In the genomic region with DNA sequence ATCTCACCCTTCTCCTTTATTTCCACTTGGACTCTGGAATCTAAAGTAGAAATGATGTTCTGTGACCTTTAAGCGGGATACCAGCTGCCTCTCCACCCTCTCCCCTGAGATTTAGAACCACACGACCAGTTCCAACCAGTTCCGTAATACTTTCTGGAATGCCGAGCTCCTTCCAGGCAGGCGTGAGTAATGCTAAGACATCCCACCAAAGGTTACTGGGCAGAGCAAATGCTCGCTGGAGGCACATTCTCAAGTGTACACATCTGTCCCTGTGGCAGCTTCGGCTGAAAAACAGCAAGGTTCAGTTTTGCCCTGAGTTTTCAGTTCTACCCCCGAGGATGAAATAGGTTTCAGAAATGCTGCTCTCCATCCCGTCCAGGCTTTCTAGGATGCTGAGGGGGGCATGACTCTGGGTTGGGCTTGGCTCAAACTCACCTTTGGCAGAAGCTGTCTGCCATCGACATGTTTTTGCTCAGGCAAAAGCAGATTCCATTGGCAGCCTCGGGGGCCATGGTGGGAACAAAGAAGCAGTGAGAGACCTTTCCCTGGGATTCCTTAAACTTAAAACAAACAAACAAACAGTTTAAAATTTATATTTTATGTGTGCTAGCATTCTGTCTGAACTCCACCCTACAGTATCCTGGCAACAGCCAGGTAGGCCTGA, we compare ENCODE assay signal across 9 mouse cellular contexts. TPM values are rescaled to one million over a fixed set of nuclear protein-coding genes. Genes with fewer than 3 reads are reported as not detected.
DNase-seq lines count a peak whose midpoint lies in the region; ATAC-seq lines count a peak whose summit lies in the region.
"Had no signal": no experiment of that assay in that cellular context is flagged by ENCODE, and none has a peak within 500 bp of the region (broad histone marks: within the 10 kb centered on the region; RNA-seq: fewer than 3 reads in every experiment).

No protein-coding gene starts in this region.

- intact Hi-C loops in heart, postnatal 36 days (cut with DNase I): no loop called here

- H3K36me3 ChIP-seq in heart, embryonic 11.5 days (ENCODE audit: control insufficient read depth, insufficient read depth, low read length): no peaks in the 10 kb centered on the region
- H3K36me3 ChIP-seq in embryonic facial prominence, embryonic 14.5 days (ENCODE audit: control insufficient read depth, insufficient read depth, low read length): no peaks in the 10 kb centered on the region
- H3K36me3 ChIP-seq in liver, embryonic 12.5 days: no peaks in the 10 kb centered on the region

- peak; percentile 78 to 90 for DNase-seq in heart, adult 18-20 months
- peak; percentile 82 for DNase-seq in embryonic facial prominence, embryonic 14.5 days (ENCODE audit: low spot score)
- peak; percentile 58 to 68 for DNase-seq in heart, postnatal 36 days
- DNase-seq in lung, postnatal 36 days: peak; percentile 68
- DNase-seq in right cerebral cortex, postnatal 4 days: no peak
- no peak for DNase-seq in left cerebral cortex, adult 8-10 months (ENCODE audit: low spot score in 2 of 2)

- H3K9me3 ChIP-seq in heart, embryonic 11.5 days (replicated peaks; ENCODE audit: control insufficient read depth, low read length): no peaks in the 10 kb centered on the region
- H3K9me3 ChIP-seq in embryonic facial prominence, embryonic 14.5 days (ENCODE audit: control insufficient read depth, low read length): no peaks in the 10 kb centered on the region
- H3K9me3 ChIP-seq in liver, embryonic 12.5 days (replicated peaks): 0 out of 2 replicates have a peak, but pooled peaks cover 6% of the 10 kb centered on the region

- 48% methylated on average over 11 of the region's 11 CpGs for WGBS in heart, embryonic 11.5 days (ENCODE audit: insufficient replicate concordance)
- WGBS in embryonic facial prominence, embryonic 14.5 days: 24% methylated on average over 11 of the region's 11 CpGs
- WGBS in liver, embryonic 12.5 days (ENCODE audit: insufficient replicate concordance): 68% methylated on average over 11 of the region's 11 CpGs

- ATAC-seq in heart, embryonic 11.5 days (replicated peaks; ENCODE audit: insufficient number of reproducible peaks, low FRiP score, low TSS enrichment): no peak
- peak; percentile 28; the same call in 1 of the 2 replicates for ATAC-seq in embryonic facial prominence, embryonic 14.5 days (ENCODE audit: low read depth)
- no peak for ATAC-seq in liver, embryonic 12.5 days

- H3K9ac ChIP-seq in heart, embryonic 11.5 days (ENCODE audit: low read depth, low read length): no peak overlapping the region
- no peak overlapping the region for H3K9ac ChIP-seq in embryonic facial prominence, embryonic 14.5 days (ENCODE audit: low read depth, low read length)
- no peak overlapping the region for H3K9ac ChIP-seq in liver, embryonic 12.5 days

- no peak overlapping the region for H3K4me2 ChIP-seq in heart, embryonic 11.5 days
- no peak overlapping the region for H3K4me2 ChIP-seq in embryonic facial prominence, embryonic 14.5 days (ENCODE audit: low read depth, low read length)
- H3K4me2 ChIP-seq in liver, embryonic 12.5 days: no peak overlapping the region

- H3K27me3 ChIP-seq in heart, embryonic 11.5 days (ENCODE audit: control insufficient read depth, insufficient read depth, low read length): no peaks in the 10 kb centered on the region
- no peaks in the 10 kb centered on the region for H3K27me3 ChIP-seq in embryonic facial prominence, embryonic 14.5 days (replicated peaks; ENCODE audit: control insufficient read depth, insufficient read depth, low read length)
- 0 out of 2 replicates have a peak, but pooled peaks cover 4% of the 10 kb centered on the region for H3K27me3 ChIP-seq in liver, embryonic 12.5 days (replicated peaks)

- peaks cover 21% of the 10 kb centered on the region for H3K4me1 ChIP-seq in heart, embryonic 11.5 days (ENCODE audit: control insufficient read depth, insufficient read depth, low read length)
- peaks cover 20% of the 10 kb centered on the region for H3K4me1 ChIP-seq in embryonic facial prominence, embryonic 14.5 days (ENCODE audit: control insufficient read depth, insufficient read depth, low read length)
- H3K4me1 ChIP-seq in liver, embryonic 12.5 days: peaks cover 11% of the 10 kb centered on the region; the same call in 1 of the 2 replicates

- no peak overlapping the region for H3K27ac ChIP-seq in heart, embryonic 11.5 days (ENCODE audit: low read depth, low read length)
- no peak overlapping the region for H3K27ac ChIP-seq in embryonic facial prominence, embryonic 14.5 days (replicated peaks; ENCODE audit: low read depth, low read length)
- no peak overlapping the region for H3K27ac ChIP-seq in liver, embryonic 12.5 days

- no peak overlapping the region for H3K4me3 ChIP-seq in heart, embryonic 11.5 days (ENCODE audit: low read depth, low read length)
- no peak overlapping the region for H3K4me3 ChIP-seq in embryonic facial prominence, embryonic 14.5 days (ENCODE audit: low read depth, low read length)
- no peak overlapping the region for H3K4me3 ChIP-seq in liver, embryonic 12.5 days

RNA-seq across cellular contexts. Expression of a gene that starts 21.9 kb away (rescaled TPM):
- 10 to 100 TPM in 1 of 2 experiments, 1 to 10 TPM in 1; 8.8 to 10.5 TPM for total RNA-seq in heart, adult 18-20 months (2021)
- polyA plus RNA-seq in heart, embryonic 11.5 days (2014; fragmentation: Nextera tagmentation; extraction: Ambion mirVana): 0.75 and 0.96 TPM in 2 replicates
- 3.1 and 3.3 TPM in 2 replicates for polyA plus RNA-seq in embryonic facial prominence, embryonic 14.5 days (2014; fragmentation: Nextera tagmentation; extraction: Ambion mirVana)
- total RNA-seq in heart, postnatal 36 days (2021): 10 to 100 TPM; 15.3 to 20.8 TPM
- polyA plus RNA-seq in liver, embryonic 12.5 days (2016; fragmentation: Nextera tagmentation; extraction: Ambion mirVana): 0.35 and 0.57 TPM in 2 replicates
- 10 to 100 TPM; 12.1 to 17.6 (median 15.0) TPM for total RNA-seq in left cerebral cortex, adult 8-10 months (2022)

RNA-seq across cellular contexts. Expression of a gene that starts 49.8 kb away (rescaled TPM):
- not detected for total RNA-seq in heart, adult 18-20 months (2021)
- polyA plus RNA-seq in heart, embryonic 11.5 days (2014; fragmentation: Nextera tagmentation; extraction: Ambion mirVana): 0.52 and 0.57 TPM in 2 replicates
- 0.80 and 1.1 TPM in 2 replicates for polyA plus RNA-seq in embryonic facial prominence, embryonic 14.5 days (2014; fragmentation: Nextera tagmentation; extraction: Ambion mirVana)
- total RNA-seq in heart, postnatal 36 days (2021): not detected
- polyA plus RNA-seq in liver, embryonic 12.5 days (2016; fragmentation: Nextera tagmentation; extraction: Ambion mirVana): 0.13 and 0.18 TPM in 2 replicates
- 1 to 10 TPM in 1 of 4 experiments, under 1 TPM in 3; 0.32 to 1.6 (median 0.80) TPM for total RNA-seq in left cerebral cortex, adult 8-10 months (2022)
- total RNA-seq: liver, adult 2 months had no signal
- polyA plus RNA-seq: liver, adult 2 months had no signal

Comparison
In these comparisons a context has a peak if more than half of its experiments do, and no peak if none do; other contexts are left out.
1. DNase-seq: peak in heart, adult 18-20 months (2 of 2), embryonic facial prominence, embryonic 14.5 days (single experiment), heart, postnatal 36 days (2 of 2) and lung, postnatal 36 days (single experiment); none in right cerebral cortex, postnatal 4 days (single experiment) and left cerebral cortex, adult 8-10 months (0 of 2).